Mouse (Mus musculus): ENCODE results near the gene Serp1.

Gene Serp1

GRCm38 (mm10) chr3:58525652-58526407, at the start of gene Serp1, which contains the start of gene Eif2a:
Serp1 (minus strand) TSS chr3:58525892.
Eif2a (plus strand) TSS chr3:58525821.
- peak; percentile 97 to 99 for DNase-seq (ENCODE audit: low spot score in 2 of 2)

DNA sequence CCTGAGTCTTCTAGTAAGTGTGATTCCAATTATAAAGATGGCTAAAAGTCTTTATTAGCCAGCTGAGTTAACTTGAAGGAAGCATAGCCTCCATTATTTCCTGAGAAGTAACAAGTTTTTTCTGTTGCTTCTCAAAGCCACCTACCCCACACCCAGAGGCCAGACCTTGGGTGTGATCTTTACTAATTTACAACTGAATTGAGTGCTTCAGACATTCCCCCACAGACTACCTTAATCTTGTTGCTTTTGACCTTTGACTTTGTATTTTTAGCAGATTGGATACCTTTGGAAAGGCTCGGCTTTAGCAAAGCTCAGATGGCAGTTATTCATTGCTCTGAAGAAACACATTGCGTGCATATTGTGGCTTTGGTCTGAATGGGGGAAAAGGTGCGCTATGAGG, 45.1 kb upstream of the Serp1 start:
- DNase-seq (ENCODE audit: low spot score in 2 of 2) = no peak

- no peak for DNase-seq (ENCODE audit: low spot score in 2 of 2)
Observed at GRCm38 (mm10) chr3:58561437-58561836, 35.7 kb upstream of the Serp1 start.

- DNase-seq (ENCODE audit: low spot score in 2 of 2) = no peak
Observed at GRCm38 (mm10) chr3:58559887-58560286, 34.2 kb upstream of the Serp1 start.

- DNase-seq (ENCODE audit: low spot score in 2 of 2) = no peak
Observed at GRCm38 (mm10) chr3:58556649-58557048, 31.0 kb upstream of the Serp1 start.

- DNase-seq (ENCODE audit: low spot score in 2 of 2) = no peak
Observed at GRCm38 (mm10) chr3:58552001-58552811, 26.5 kb upstream of the Serp1 start.

GRCm38 (mm10) chr3:58536573-58536972, 10.9 kb upstream of the Serp1 start:
- DNase-seq (ENCODE audit: low spot score in 2 of 2) = no peak

DNA sequence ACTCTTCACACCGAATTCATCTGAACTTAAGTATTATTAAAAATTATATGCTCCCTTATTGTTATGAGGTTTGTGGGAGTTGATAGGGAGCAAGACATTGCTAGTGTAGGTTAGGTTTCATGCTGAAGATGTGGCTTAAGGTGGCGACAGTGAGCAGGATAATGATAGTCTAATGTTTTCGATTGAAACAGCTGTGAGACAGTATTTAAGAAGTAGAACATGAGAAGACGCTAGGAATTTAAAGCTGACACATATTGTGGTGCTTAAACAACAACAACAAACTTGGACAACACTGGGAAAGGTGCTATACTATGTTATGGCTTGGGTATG, 681 bp upstream of the Serp1 start:
- no peak for DNase-seq (ENCODE audit: low spot score in 2 of 2)

GRCm38 (mm10) chr3:58525166-58525565, 526 bp downstream of the Serp1 start:
- peak in 1 of 2 experiments; percentile 20 for DNase-seq (ENCODE audit: low spot score in 2 of 2)

- DNase-seq (ENCODE audit: low spot score in 2 of 2) = no peak
Observed at GRCm38 (mm10) chr3:58524246-58524645, 1.4 kb downstream of the Serp1 start.

GRCm38 (mm10) chr3:58523386-58523785, 2.3 kb downstream of the Serp1 start:
- no peak for DNase-seq (ENCODE audit: low spot score in 2 of 2)

DNA sequence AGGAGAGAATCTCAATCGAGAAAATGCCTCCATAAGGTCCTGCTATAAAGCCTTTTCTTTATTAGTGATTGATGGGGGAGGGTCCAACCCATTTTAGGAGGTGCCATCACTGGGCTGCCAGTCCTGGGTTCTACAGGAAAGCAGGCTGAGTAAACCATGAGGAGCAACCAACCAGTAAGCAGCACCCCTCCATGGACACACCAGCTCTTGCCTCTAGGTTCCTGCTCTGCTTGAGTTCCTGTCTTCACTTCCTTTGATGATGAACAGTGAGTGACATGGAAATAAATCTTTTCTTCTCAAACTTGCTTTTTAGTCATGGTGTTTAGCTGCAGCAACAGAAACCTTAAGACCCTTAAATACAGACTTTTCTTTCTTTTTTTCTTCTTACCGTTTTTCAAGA, 4.3 kb downstream of the Serp1 start:
- DNase-seq (ENCODE audit: low spot score in 2 of 2) = no peak

DNA sequence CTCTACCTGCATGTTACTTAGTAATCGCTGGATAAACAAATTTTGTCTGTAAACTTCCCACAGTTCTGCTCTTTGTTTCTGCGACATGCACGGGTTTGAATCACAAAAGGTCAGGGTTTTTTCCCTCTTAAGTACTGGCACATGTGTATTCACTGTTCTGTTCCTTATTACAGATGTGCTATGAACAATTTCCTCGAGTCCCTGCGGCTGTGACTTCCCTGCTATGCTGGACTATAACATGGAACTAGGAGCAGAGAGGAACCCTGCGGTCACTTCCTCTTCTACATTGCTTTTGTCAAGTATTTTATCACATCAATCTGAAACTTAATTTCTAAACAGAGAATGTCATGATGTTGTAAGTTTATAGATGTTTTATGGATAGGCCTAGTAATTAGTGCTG, 5.4 kb downstream of the Serp1 start:
- no peak for DNase-seq (ENCODE audit: low spot score in 2 of 2)

GRCm38 (mm10) chr3:58519536-58519935, 6.2 kb downstream of the Serp1 start:
- DNase-seq (ENCODE audit: low spot score in 2 of 2) = no peak

GRCm38 (mm10) chr3:58518962-58519361, 6.7 kb downstream of the Serp1 start:
- DNase-seq (ENCODE audit: low spot score in 2 of 2) = no peak

DNA sequence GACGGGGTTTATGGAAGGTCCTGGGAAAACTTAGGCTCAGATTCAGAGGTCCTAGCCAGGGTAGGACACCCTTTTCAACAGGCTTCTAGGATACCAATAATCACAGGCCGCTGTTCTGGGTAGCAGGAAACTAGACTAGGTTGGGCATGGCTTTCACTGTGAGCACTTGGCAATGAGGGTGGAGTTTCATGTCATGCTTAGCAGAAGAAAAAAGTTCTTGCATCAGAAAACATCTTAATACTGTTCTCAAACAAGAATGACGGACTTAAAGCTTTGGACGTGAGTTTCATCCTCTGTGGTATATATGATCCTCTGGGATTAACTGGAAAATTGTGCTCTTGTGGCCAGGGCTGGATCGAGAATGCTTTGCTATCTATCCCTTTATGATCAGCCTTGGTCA, 7.9 kb downstream of the Serp1 start:
- DNase-seq (ENCODE audit: low spot score in 2 of 2) = no peak

GRCm38 (mm10) chr3:58517258-58517657, 8.4 kb downstream of the Serp1 start:
- DNase-seq (ENCODE audit: low spot score in 2 of 2) = no peak

DNA sequence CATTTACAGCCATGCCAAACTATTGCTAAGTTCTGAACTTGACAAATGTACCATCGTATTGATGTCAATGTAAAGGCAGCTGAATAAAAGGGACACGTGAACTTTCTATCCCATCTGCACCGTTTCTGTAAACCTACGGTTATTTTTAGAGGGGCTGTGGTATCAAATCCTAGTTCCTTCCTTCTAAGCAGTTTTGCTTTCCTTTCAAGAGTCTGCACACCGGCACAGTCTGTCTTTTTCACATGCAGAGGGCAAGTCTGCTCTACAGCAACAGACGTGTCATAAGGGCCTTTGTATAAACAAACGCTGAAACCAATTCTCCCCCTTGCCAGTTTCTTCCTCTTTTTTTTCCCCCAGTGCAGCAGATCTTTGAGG, 9.1 kb downstream of the Serp1 start:
- no peak for DNase-seq (ENCODE audit: low spot score in 2 of 2)

- no peak for DNase-seq (ENCODE audit: low spot score in 2 of 2)
Observed at GRCm38 (mm10) chr3:58515947-58516601, 9.6 kb downstream of the Serp1 start.

GRCm38 (mm10) chr3:58513483-58513882, 12.2 kb downstream of the Serp1 start:
- DNase-seq (ENCODE audit: low spot score in 2 of 2) = no peak

DNA sequence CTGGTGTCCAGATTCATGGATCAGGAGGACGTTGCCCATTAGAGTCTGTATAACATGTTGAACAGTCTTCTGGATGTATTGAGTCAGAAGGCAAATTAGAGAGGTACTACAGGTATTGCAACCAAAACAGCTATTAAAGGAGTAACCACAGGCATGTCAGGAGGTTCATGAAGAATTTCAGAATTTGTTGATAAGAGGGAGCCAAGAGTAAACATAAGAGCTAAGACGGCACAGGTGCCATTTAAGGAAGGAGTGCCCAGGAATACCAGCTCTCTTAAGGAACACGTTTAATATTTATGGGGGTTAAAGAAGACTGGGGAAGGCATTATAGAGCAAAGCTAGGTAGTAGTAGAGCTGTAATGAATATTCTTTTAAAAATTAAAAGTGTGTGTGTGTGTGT, 13.0 kb downstream of the Serp1 start:
- no peak for DNase-seq (ENCODE audit: low spot score in 2 of 2)

DNA sequence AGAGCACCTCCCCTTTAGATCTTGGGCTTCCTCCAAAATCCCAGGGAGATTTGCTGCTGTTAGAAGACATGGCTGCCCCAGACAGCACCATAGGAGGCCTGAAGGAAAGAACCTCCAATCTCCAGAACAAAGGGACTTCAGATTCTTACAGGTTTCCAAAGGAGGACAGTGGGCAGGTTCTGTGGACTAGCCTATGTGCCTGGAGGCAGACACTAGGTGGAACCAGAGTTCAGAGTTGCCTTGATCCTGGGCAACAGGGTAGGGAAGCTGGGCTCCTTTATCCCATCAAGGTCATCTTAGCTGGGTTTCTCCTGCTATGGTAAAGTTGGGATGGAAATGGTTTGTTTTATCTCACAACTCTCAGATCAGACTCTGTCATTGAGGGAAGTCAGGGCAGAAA, 14.1 kb downstream of the Serp1 start:
- no peak for DNase-seq (ENCODE audit: low spot score in 2 of 2)
